Mouse (Mus musculus) midbrain, embryonic 14.5 days (tissue): Measurements from ENCODE around the gene Slc44a2. TPM values are rescaled to one million over a fixed set of nuclear protein-coding genes. Genes with fewer than 3 reads are reported as not detected.

Source experiments
- ATAC-seq: fragments of 200-750 bp; cut with Nextera tagmentation; 2 replicates; pipeline ENCODE4 v1.8.0; 2017; ENCODE audit warnings: moderate number of reproducible peaks, moderate library complexity; ENCODE audit not compliant: low FRiP score, low TSS enrichment
- DNase-seq: peaks from one replicate; pipeline ENCODE4 v3.0.0-alpha.2; 2015
- H3K27ac ChIP-seq: fragments of 300-500 bp; sonication (generic); replicated peaks from 2 replicates; pipeline ENCODE4 v1.5.1; 2014; ENCODE audit warnings: mild to moderate bottlenecking, low read depth, low read length, moderate library complexity
- H3K27me3 ChIP-seq: fragments of 300-500 bp; sonication (generic); 2 replicates; pipeline ENCODE4 v1.6.1; 2014; ENCODE audit warnings: low read length, control low read depth, mixed read lengths; ENCODE audit not compliant: control insufficient read depth, insufficient read depth
- H3K36me3 ChIP-seq: fragments of 300-500 bp; sonication (generic); 2 replicates; pipeline ENCODE4 v1.6.1; 2014; ENCODE audit warnings: low read length, control low read depth; ENCODE audit not compliant: control insufficient read depth, insufficient read depth
- H3K4me1 ChIP-seq: fragments of 300-500 bp; sonication (generic); 2 replicates; pipeline ENCODE4 v1.6.1; 2014; ENCODE audit warnings: mild to moderate bottlenecking, antibody characterized with exemption, low read length, control low read depth; ENCODE audit not compliant: control insufficient read depth, insufficient read depth
- H3K4me2 ChIP-seq: fragments of 300-500 bp; sonication (generic); 2 replicates; pipeline ENCODE4 v1.6.1; 2014; ENCODE audit warnings: mild to moderate bottlenecking, low read length, moderate library complexity
- H3K4me3 ChIP-seq: fragments of 300-500 bp; sonication (generic); replicated peaks from 2 replicates; pipeline ENCODE4 v1.5.1; 2014; ENCODE audit warnings: low read depth, low read length
- H3K9ac ChIP-seq: fragments of 300-500 bp; sonication (generic); replicated peaks from 2 replicates; pipeline ENCODE4 v1.6.1; 2014; ENCODE audit warnings: mild to moderate bottlenecking, low read length, moderate library complexity
- H3K9me3 ChIP-seq: fragments of 300-500 bp; sonication (generic); 2 replicates; pipeline ENCODE4 v1.6.1; 2016; ENCODE audit warnings: low read length, control low read depth, mixed read lengths; ENCODE audit not compliant: control insufficient read depth
- WGBS: fragments of 180-500 bp; shearing (Covaris S2); extraction: QIAGEN DNeasy Blood & Tissue Kit; methylation state at CpG from one replicate; pipeline ENCODE4 v1.1.7; 2014; 5-methylcytosine and 5-hydroxymethylcytosine counted together
- polyA plus RNA-seq: library from polyadenylated mRNA; unstranded; fragments of >200 nt; fragmentation: Nextera tagmentation; extraction: Ambion mirVana; gene quantifications from 2 replicates; pipeline ENCODE4 v1.2.1, GENCODE M21; 2014

Slc44a2 gene
- polyA plus RNA-seq, 1 experiment from 2014 or later = 67.4 TPM

DNA sequence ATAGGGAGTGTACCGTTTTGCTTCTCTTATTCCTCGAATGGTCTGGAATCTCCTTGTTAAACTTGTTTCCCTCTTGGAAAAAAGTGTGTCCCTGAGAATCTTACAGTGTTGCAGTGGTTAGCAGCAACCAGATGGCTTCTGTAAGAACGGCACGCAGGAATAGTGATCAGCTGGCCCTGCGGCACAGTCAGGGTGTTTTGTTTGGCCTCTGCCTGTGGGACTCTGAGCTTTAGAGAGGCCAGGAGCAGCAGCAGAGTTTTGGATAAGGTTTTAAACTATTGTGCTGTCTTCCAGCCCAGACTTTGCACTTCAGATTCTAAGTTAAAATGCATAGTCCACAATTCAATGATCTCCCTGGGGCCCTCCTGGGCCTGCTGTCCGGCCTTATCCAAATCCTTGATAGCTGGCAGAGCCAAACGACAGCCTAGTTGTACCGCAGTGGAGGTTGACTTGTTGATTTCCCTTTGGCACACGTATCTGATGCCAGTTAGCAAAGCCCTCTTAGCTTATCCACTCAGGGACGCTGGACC lies 72.2 kb downstream of the Slc44a2 start:
- no peak for DNase-seq
- Histone ChIP-seq H3K4me1 (no peaks in the 10 kb centered on the region), H3K9ac (no peak overlapping the region), H3K27me3 (no peaks in the 10 kb centered on the region), H3K4me3 (no peak overlapping the region), H3K9me3 (no peaks in the 10 kb centered on the region), H3K36me3 (peaks cover 99% of the 10 kb centered on the region), H3K27ac (no peak overlapping the region), H3K4me2 (no peak overlapping the region)
- ATAC-seq = no peak
- WGBS = 87% methylated on average over 10 of the region's 10 CpGs

DNA sequence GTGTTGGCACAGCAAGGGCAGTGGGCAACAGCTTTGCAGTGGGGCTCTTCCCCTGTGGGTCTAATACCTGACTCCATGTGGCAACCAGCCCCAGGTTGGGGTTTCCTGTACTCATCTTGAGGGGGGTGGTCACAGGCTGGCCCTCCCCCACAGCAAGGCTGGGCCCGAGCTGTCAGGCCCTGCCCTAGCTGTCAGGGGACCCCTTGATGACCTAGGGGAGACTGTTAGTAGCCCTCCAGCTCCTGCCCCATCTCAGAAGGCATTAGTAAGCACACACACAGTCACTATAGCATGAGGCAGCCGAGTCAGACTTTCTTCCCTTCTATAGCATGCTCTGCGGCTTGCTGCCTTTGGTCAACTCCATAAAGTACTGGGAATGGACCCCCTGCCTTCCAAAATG lies 75.2 kb downstream of the Slc44a2 start:
- H3K4me3 ChIP-seq = no peak overlapping the region
- no peak overlapping the region for H3K4me2 ChIP-seq
- ATAC-seq (no peak), DNase-seq (no peak)
- 90% methylated on average over 3 of the region's 3 CpGs for WGBS
- H3K27ac ChIP-seq = no peak overlapping the region
- peaks cover 100% of the 10 kb centered on the region for H3K36me3 ChIP-seq
- H3K27me3 ChIP-seq = no peaks in the 10 kb centered on the region
- no peaks in the 10 kb centered on the region for H3K9me3 ChIP-seq
- no peaks in the 10 kb centered on the region for H3K4me1 ChIP-seq
- H3K9ac ChIP-seq = no peak overlapping the region

- no peaks in the 10 kb centered on the region for H3K27me3 ChIP-seq
- 96% methylated on average over 3 of the region's 3 CpGs for WGBS
- ATAC-seq = no peak
- H3K9me3 ChIP-seq = no peaks in the 10 kb centered on the region
- H3K4me1 ChIP-seq = no peaks in the 10 kb centered on the region
- no peak overlapping the region for H3K27ac ChIP-seq
- H3K4me3 ChIP-seq = no peak overlapping the region
- peaks cover 99% of the 10 kb centered on the region for H3K36me3 ChIP-seq
- H3K9ac ChIP-seq = no peak overlapping the region
- DNase-seq = no peak
- H3K4me2 ChIP-seq = no peak overlapping the region
Measured at GRCm38 (mm10) chr9:21397170-21397569, 76.7 kb downstream of the Slc44a2 start.

DNA sequence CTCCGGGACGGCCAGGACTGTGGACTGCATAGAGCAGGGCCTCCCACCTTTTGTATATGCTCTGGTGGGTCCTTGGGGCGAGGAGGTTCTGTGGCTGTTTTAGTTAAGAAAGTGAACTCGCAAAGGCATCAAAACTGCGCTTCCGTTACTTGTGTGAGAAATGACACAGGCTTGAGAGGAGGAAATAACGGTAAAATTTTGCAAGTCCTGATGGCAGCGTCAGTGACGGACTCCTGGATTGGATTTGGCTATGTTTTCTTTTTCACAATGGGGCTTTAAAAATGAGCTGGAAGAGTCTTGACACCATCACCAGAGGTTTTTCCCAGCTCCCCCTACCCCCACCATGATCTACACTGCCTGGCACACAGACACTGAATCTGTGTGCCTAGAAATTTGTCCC lies 80.5 kb downstream of the Slc44a2 start:
- no peaks in the 10 kb centered on the region for H3K27me3 ChIP-seq
- H3K36me3 ChIP-seq = peaks cover 99% of the 10 kb centered on the region
- H3K9me3 ChIP-seq = no peaks in the 10 kb centered on the region
- WGBS = 94% methylated on average over 9 of the region's 9 CpGs
- DNase-seq (no peak), ATAC-seq (no peak)
- H3K27ac ChIP-seq = no peak overlapping the region
- no peak overlapping the region for H3K4me2 ChIP-seq
- no peak overlapping the region for H3K9ac ChIP-seq
- no peak overlapping the region for H3K4me3 ChIP-seq
- no peaks in the 10 kb centered on the region for H3K4me1 ChIP-seq

- WGBS = 89% methylated on average over 11 of the region's 11 CpGs
- Histone ChIP-seq H3K36me3 (peaks cover 99% of the 10 kb centered on the region), H3K4me2 (no peak overlapping the region), H3K27me3 (no peaks in the 10 kb centered on the region), H3K27ac (no peak overlapping the region), H3K9me3 (no peaks in the 10 kb centered on the region), H3K4me3 (no peak overlapping the region), H3K9ac (no peak overlapping the region), H3K4me1 (no peaks in the 10 kb centered on the region)
- DNase-seq = no peak
- no peak for ATAC-seq
Measured at GRCm38 (mm10) chr9:21402764-21403253, 82.3 kb downstream of the Slc44a2 start.

GRCm38 (mm10) chr9:21403745-21404144 lies 83.2 kb downstream of the Slc44a2 start:
- no peak overlapping the region for H3K4me2 ChIP-seq
- no peaks in the 10 kb centered on the region for H3K27me3 ChIP-seq
- WGBS = 93% methylated on average over 5 of the region's 5 CpGs
- H3K9ac ChIP-seq = no peak overlapping the region
- H3K27ac ChIP-seq = no peak overlapping the region
- no peaks in the 10 kb centered on the region for H3K9me3 ChIP-seq
- no peaks in the 10 kb centered on the region for H3K4me1 ChIP-seq
- H3K36me3 ChIP-seq = peaks cover 91% of the 10 kb centered on the region
- no peak for ATAC-seq
- no peak overlapping the region for H3K4me3 ChIP-seq
- DNase-seq = no peak

Other genes starting within 250 kb of the Slc44a2 start
- 1.3 and 2.6 TPM in 2 replicates for gene Gm49373, start 247.6 kb upstream of the Slc44a2 start, polyA plus RNA-seq
- gene Fdx1l, start 247.1 kb upstream of the Slc44a2 start, polyA plus RNA-seq = 55.5 and 82.2 TPM in 2 replicates
- gene Gm38431, start 228.7 kb upstream of the Slc44a2 start, polyA plus RNA-seq = 1.9 and 2.0 TPM in 2 replicates
- gene Raver1, start 228.7 kb upstream of the Slc44a2 start, polyA plus RNA-seq = 28.3 and 41.0 TPM in 2 replicates
- 7.4 and 8.5 TPM in 2 replicates for gene Tyk2, start 189.5 kb upstream of the Slc44a2 start, polyA plus RNA-seq
- gene Cdc37, start 170.7 kb upstream of the Slc44a2 start, polyA plus RNA-seq = 213 and 223 TPM in 2 replicates
- gene Pde4a, start 155.0 kb upstream of the Slc44a2 start, polyA plus RNA-seq = 28.4 and 32.3 TPM in 2 replicates
- 40.3 and 53.7 TPM in 2 replicates for gene Keap1, start 81.3 kb upstream of the Slc44a2 start, polyA plus RNA-seq
- gene S1pr5, start 72.3 kb upstream of the Slc44a2 start, polyA plus RNA-seq = 2.3 and 2.8 TPM in 2 replicates
- gene Atg4d, start 55.4 kb upstream of the Slc44a2 start, polyA plus RNA-seq = 44.6 and 44.7 TPM in 2 replicates
- 12.9 and 16.9 TPM in 2 replicates for gene Kri1, start 32.7 kb upstream of the Slc44a2 start, polyA plus RNA-seq
- 84.9 and 95.7 TPM in 2 replicates for gene Cdkn2d, start 29.3 kb upstream of the Slc44a2 start, polyA plus RNA-seq
- gene Ap1m2, start 8.4 kb upstream of the Slc44a2 start, polyA plus RNA-seq = 0.88 and 1.5 TPM in 2 replicates
- gene Ilf3, start 47.2 kb downstream of the Slc44a2 start, polyA plus RNA-seq = 212 and 267 TPM in 2 replicates
- 48.1 and 54.3 TPM in 2 replicates for gene Qtrt1, start 91.1 kb downstream of the Slc44a2 start, polyA plus RNA-seq
- gene Dnm2, start 104.2 kb downstream of the Slc44a2 start, polyA plus RNA-seq = 54.5 and 56.7 TPM in 2 replicates
- 48.0 and 50.2 TPM in 2 replicates for gene Tmed1, start 189.6 kb downstream of the Slc44a2 start, polyA plus RNA-seq
- 1.0 and 1.8 TPM in 2 replicates for gene AB124611, start 205.5 kb downstream of the Slc44a2 start, polyA plus RNA-seq
- gene Carm1, start 226.2 kb downstream of the Slc44a2 start, polyA plus RNA-seq = 34.7 and 42.0 TPM in 2 replicates